Mouse (Mus musculus) neutrophil, adult 5-6 weeks (primary cell): Measurements from ENCODE around the gene Calm5. TPM values are rescaled to one million over a fixed set of nuclear protein-coding genes. Genes with fewer than 3 reads are reported as not detected.

Experiments
- ATAC-seq: fragments of 151-379, 151-347 bp; 2 replicates; pipeline ENCODE4 v1.8.0; 2017; ENCODE audit warnings: mild to moderate bottlenecking, moderate TSS enrichment; ENCODE audit not compliant: insufficient number of reproducible peaks, poor library complexity, low FRiP score, severe bottlenecking; ENCODE audit errors: extremely low read depth
- total RNA-seq: library from RNA; stranded (forward); fragments of 200-1000 nt; gene quantifications from 2 replicates; pipeline ENCODE4 v1.2.3, GENCODE M21; 2017

The Calm5 gene
- total RNA-seq, 1 experiment from 2014 or later: not detected

DNA sequence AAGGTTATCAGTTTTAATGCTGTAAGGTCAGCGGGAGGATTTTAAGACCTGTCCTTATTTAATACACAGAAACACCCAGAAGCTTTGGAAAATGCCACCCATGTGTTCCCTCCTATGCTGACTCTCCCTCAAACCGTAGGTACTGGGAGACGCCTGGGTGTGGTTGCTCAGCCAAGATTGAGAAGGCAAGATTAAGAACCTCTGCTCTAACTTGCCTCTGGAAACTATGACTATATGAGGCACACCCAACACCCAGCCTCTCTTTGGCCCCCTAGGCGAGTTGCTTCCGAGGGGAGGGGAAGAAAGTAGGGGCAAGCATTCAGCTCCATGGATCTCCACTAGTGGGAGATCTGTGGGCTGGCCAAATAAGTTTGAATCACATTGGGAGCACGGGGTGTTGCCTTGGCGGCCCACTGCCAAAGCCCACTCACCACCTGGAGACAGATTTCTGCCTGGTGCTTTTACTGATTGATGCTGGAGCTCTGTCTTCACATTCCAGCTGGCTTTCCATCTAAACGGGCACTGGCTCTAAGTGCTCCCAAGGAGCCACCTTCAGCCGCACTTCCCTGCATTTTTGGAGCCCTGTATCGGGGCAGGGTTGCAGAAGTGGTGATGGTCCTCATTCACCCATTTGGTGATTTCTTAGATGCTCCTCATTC lies 9.1 kb downstream of the Calm5 start:
- no peak for ATAC-seq

DNA sequence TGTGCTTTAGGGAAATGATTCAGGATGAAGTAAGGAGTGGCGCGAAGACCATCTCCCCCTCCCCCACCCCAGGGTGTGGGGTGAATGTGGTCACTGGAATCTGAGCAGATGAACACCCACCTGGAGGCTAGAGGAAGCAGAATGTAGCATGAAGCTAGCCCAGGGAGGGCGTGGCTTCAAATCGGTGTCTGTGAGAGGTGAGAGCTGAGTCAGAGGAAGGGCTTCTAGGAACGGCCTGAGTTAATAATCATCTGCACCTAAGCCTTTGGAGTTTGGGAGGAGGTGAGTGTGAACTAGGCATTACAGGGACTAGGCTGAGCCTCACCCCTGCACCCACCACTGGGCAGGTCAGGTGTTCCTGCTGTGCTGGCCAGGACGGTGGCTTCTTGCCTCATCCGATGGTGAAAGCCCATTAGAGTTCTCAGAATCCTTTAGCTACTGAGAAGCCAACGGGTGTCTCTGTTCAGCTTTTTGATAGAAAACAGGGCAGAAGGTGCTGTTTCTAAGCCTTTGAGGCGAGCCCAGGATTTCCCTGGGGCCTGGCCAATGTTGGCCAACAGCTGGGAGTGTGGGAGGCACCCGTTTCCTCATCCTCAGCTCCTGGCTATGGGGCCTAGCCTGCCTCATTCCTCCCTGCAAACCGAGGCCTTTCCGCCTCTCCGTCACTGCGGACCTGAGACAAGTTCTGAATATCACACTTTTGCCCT lies 11.8 kb downstream of the Calm5 start:
- ATAC-seq: no peak

DNA sequence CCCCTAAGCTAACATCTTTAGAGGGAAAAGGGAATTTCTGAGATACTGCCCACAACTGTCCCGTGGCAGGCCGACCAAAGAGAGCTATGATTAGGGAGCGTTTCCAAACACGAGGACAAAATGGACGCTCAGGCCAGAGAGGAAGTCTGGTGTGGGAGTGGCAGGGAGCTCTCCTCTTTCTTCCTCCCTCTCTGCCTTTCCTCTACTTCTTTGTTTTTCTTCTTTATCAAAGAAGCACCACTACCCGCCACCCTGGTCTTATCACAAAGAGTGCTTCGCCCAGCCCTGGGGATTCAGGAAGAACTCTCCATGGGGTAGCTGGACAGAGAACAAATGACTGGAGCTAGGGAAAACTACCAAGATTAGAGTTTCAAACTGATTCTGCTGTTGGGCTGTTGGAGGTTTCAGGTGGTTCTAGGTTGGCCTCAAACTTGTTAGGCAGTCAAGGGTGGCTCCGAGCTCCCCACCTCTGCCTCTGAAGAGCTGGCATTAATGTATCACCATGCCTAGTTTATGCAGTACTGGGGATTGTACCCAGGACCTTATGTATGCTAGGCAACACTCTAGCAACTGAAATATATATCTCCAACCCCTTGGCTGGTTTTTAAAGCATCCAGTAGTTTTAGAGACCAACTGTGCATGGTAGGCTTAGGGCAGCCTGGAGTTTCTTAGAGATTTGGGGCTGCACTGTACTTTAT lies 12.5 kb downstream of the Calm5 start:
- ATAC-seq: no peak

DNA sequence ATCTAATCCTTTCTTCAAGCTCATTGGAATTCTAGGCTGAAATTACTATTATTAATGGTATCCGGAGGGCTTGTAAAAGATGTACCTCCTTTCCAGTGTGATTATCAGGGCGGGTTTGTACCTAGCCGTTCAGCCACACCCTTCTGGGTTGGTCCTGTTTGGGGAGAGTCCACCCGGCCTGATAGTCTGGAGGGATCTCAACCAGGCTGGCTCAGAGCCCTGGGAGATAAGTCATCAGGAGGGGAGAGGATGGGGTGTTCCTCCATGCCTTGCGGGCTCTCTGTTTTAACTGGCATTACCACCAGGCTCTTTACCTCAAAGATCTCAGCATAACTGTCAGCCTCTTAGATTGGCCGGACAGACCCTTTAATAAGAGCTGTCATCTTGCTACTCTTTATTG lies 13.2 kb downstream of the Calm5 start:
- ATAC-seq: no peak

DNA sequence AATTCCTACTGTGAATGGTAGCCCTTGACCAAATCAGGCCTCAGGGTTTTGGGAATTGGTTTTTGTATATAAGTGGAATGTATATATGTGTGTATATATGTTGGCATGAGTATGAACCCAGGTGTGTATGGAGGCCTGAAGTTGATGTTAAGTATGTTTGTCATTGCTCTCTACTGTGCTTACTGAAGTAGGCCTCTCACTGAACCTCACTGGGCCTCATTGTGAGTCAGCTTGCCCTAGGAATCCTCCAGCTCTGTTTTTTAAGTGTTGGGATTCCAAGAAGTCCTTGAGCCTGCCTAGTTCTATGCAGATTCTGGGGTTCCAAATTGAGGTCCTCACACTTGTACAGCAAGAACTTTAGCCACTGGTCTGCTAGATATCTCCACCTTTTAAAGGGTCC lies 15.9 kb downstream of the Calm5 start:
- no peak for ATAC-seq

DNA sequence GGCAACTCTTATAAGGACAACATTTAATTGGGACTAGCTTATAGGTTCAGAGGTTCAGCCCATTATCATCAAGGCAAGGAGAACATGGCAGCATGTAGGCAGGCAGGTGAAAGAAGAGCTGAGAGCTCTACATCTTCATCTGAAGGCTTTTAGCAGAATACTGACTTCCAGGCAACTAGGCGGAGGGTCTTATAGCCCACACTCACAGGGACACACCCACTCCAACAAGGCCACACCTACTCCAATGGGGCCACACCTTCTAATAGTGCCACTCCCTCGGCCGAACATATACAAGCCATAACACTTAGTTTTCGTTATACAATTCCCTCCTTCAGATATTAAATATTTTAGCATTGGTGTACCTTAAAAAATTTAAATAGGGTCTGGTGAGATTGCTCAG lies 18.9 kb downstream of the Calm5 start:
- ATAC-seq: no peak

DNA sequence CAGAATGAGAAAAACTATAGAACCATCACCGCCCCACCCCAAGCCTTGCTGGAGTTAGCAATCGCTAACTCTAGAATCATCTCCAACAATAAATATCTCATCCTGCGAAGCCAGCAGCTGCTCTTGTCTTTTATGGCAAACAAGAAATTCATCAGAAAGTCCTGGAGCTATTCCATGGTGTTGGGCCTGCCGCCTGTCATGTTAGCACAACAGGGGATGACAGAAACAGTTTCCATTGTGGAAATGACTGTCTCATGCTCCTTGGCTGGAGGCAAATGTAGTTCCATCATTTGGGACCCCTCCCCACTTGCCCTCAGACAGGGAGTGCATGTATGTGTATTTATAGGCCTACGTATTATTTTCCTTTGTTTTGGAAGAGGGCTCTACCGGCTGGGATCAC lies 22.5 kb downstream of the Calm5 start:
- no peak for ATAC-seq

DNA sequence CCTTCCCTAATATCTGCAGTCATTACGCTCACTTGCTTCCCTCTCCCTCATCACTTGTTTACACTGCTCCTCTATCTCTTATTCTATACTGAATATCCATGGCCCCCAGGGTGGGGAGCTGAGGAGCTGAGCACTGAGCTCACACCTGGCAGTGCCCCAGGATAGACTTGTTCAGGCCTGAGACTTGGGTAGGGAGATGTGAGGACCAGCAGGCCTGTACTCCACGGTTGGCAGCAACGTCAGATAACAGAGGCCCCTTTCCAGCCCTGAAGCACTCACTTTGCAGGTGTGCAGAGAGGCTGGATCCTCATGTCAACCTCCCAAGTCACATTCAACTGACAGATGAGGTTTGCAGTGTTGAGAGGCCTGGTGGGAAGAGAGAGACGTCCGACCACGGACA lies 23.2 kb downstream of the Calm5 start:
- no peak for ATAC-seq

DNA sequence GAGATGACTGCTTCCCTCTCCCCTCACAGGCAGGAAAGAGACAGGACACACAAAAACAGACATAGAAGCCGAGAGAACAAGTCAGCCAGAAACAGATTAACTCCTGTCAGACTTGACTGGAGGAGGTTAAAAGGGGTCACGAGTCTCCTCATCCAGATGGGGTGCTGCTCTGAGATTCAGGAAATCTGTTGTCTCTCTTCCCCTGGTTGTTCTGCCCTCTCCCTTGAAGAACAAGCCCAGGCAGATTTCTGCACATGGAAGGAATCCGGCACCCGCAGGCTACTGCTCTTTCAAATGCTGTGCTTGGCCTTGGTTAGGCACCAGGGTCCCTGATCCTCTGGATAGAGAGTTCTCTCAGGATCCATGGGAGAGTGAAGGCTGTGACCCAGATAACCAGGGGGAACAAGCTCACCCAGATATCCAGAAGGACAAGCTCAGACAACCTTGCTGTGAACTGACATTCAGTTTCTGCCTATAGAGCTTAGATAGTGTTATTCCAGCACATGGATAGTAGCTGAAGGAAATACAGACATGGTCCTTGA lies 23.8 kb downstream of the Calm5 start:
- ATAC-seq: no peak

DNA sequence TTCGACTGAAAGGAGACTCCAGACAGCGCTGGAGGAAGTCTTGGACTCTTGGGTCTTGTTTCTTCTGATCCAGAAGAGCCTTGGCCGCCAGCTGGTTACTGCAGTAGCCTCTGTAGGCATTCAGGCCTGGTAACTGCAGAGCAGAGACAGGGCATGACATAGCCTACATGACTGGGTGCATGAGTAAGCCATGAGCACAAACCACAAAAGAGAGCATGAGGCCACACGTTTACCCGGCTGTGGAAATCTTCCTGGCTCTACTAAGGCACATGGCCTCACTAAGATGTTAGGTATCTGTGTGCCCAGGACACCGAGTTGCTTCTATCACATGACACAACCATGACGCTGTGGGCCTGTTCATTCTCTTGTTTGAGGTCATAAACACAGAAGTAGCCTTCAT lies 32.7 kb downstream of the Calm5 start:
- no peak for ATAC-seq

DNA sequence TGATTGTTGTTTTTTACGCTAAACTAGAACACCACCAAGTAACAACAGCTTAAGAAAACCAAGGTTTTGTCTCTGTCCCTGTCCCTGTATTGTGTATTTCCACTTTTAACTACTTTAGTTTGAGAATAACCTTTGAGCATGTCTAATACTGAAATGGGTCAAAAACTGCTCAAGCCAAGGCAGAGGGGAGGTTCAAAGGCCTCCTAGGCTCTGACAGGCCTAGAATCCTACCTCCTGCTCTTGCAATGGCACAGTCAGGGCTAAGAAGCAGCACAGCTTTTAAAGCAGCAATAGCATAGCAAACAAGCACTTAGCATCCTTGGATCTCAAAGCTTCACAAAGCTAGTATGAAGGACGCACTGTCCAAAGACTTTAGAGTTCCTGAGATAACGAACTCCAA lies 35.1 kb downstream of the Calm5 start:
- no peak for ATAC-seq

DNA sequence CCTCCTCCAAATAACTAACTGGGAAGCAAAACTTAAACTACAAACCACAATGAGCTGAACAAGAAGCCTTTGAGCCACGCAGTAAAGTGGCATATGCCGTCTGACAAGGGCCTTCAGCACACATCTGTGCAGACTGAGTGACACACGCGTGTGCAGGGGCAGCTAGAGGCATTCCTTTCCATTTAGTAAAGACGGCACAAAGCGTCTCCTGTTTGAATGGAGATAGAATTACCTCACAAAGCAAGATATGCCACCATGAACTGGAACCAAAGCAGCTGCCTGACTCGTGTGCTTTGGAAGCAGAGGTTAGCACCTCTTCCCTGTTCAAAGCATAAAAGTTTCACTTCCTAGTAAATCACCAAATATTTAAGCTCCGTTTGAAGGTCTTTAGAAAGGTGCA lies 36.1 kb downstream of the Calm5 start:
- ATAC-seq: no peak

DNA sequence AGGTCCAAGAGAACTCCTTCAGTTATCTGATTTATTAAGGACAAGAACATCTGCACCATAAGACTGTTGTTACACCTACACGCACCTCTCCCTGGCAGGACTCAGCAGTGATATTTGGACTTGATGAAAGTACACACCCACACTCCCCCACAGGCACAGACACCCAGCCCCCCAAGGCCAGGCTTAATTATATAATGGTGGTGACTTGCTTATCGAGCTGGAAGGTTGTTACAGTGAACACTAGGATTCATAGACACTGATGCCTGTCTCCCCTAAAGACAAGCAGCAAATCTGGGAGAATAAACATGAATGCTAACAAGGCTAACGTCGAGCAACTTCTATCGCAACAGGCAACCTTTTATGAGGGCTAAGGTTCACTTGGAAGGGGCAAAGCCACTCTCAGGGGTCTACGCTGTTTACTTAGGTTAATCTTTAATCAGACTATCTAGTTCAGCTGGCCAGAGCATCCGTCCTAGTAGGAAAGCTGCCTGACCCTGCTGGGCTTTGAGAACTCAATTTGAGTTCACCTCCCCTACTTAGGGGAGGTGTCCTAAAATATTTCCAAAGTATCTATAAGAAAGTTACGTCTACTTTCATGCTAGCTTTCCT lies 37.6 kb downstream of the Calm5 start:
- ATAC-seq: no peak

DNA sequence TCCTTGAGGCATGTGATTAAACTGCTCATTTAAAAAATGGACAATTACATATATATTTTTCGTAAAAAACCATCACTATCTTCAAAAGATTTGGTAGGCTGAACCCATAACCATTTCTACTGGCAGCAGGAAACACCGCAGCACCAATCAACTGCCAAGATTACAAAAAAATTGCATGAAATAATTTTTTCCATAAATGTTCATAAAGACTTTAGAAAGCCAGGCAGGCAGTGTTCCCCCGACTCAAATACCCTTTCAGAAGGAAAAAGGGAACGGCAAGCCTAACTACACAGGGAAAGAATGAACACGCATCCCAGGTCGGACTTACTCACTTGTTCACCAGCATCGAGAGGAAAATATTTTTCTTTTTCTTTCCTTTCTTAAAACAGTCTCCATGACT lies 38.6 kb downstream of the Calm5 start:
- ATAC-seq: no peak

DNA sequence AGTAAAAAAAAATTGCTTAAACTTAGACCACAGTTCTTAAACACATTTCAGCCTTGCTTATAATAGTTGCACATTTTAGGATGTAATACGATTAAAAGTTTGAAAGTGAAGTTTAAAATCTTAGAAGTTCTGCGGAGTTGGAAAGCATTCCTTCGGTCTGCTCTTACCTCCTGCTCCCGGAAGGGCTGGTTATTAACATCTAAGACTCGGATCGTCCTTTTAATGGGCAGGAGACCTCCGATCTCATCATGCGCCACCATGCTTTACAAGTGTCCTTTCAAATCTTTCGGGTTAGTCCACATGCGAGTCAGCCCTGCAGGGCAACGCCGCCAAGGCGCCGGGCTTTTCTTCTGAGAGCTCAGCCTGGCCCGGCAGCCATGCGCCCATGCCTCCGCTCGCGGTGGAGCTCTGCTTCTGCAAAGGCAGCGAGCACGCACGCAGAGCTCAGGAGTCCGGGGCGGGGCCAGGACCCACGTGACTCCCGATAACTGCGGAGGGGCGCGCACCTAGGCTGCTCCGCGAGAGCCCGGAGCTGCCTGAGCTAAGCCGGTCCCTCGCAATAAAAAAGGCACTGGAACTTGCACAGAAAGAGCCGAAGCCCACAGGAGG lies 39.3 kb downstream of the Calm5 start:
- peak; percentile 89 for ATAC-seq

DNA sequence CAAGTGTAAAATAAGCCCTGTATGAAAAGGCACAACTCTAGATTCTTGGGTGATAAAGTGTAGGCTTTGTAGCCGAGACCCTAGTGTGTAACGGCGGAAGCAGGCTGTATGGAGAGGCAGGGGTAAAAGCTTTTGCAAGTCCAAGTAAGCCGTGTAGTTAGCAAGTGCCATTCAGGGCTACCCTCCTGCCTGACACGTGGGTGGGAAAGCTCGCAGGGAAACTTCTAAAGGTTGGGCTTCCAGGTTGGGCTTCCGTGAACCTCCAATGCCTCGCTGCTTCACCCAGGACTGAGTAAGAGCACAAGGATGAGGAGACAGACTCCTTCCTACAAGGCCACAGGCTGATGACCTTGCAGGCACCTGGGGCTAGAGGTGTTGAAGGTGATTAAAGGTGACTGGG lies 40.6 kb downstream of the Calm5 start:
- ATAC-seq: no peak

DNA sequence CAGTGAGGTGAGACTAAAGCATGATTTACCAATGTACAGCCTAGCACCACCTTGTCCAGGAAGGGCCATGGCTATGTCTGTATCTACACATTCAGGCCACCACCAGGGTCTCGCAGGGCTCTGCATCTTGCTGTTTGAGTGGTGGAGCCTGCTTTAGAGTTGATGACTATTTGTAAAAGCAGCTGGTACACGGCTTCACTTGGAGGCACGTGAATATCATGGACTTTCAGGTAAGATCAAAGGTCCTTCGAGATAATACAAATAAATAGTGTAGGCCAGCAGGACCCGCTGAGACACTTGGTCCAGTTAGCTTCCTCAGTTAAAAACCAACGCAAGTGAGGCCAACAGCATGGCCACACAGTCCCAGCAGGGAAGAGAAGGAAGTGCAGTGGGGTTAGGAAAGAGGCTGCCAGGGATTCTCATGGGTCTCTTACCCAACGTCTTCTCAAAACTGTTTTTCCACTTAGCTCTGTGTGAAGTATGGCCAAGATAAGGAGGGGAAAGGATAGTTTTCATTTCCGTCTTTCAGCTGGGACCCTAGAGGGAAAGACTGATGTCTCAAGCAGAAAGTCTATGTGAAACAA lies 41.5 kb downstream of the Calm5 start:
- ATAC-seq: no peak

DNA sequence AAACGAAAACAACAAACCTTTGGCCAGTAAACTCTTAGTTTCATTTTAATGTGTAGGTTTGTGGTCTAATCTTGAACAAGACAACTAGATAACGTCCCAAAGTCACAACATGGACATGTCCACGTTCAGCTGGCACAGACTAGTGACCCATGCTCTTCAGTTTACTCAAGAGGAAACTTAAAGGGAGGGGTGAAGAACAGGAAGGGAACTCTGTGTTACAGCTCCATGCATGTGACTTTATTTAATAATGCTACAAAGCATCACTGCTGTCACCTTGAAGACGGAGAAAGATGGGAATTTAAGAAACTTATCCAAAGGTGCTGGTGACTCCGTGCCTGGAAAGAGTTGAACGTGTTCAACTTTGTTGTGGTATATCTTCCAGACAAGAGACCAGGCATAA lies 42.1 kb downstream of the Calm5 start:
- ATAC-seq: no peak

DNA sequence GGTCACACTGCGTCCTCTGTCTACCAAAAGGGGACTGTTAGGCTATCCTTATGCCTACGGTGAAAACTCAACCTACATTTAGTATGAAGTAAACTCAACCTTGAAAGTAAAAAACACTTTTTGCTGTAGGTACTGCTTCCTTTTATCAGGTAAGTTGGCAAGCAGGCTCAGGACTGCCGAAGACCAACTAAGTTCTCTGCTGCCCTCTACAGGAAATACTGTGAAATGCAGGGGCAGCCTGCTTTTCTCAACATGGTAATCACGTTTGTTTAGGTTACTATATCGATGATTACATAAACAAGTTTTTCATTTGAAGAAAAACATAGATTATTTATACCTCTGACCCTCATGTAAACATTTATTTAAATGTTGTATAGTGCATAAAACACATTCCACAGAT lies 42.9 kb downstream of the Calm5 start:
- peak; percentile 70 for ATAC-seq
